Mouse (Mus musculus) hindbrain, embryonic 12.5 days (tissue): Measurements from ENCODE around the gene Ccdc36. TPM values are rescaled to one million over a fixed set of nuclear protein-coding genes. Genes with fewer than 3 reads are reported as not detected.

Experiments
- ATAC-seq: fragments of 200-750 bp; cut with Nextera tagmentation; 2 replicates; pipeline ENCODE4 v1.8.0; 2017; ENCODE audit warnings: moderate TSS enrichment; ENCODE audit not compliant: low FRiP score
- H3K27ac ChIP-seq: fragments of 300-500 bp; sonication (generic); 2 replicates; pipeline ENCODE4 v1.5.1; 2016; ENCODE audit warnings: mild to moderate bottlenecking
- H3K27me3 ChIP-seq: fragments of 300-500 bp; sonication (generic); 2 replicates; pipeline ENCODE4 v1.6.1; 2016; ENCODE audit warnings: mild to moderate bottlenecking
- H3K36me3 ChIP-seq: fragments of 300-500 bp; sonication (generic); 2 replicates; pipeline ENCODE4 v1.6.1; 2016; ENCODE audit warnings: mild to moderate bottlenecking
- H3K4me1 ChIP-seq: fragments of 300-500 bp; sonication (generic); 2 replicates; pipeline ENCODE4 v1.6.1; 2016
- H3K4me2 ChIP-seq: fragments of 300-500 bp; sonication (generic); replicated peaks from 2 replicates; pipeline ENCODE4 v1.6.1; 2016; ENCODE audit warnings: mild to moderate bottlenecking
- H3K4me3 ChIP-seq: fragments of 300-500 bp; sonication (generic); 2 replicates; pipeline ENCODE4 v1.5.1; 2016; ENCODE audit warnings: mild to moderate bottlenecking
- H3K9ac ChIP-seq: fragments of 300-500 bp; sonication (generic); 2 replicates; pipeline ENCODE4 v1.6.1; 2016; ENCODE audit warnings: mild to moderate bottlenecking, moderate library complexity
- H3K9me3 ChIP-seq: fragments of 300-500 bp; sonication (generic); replicated peaks from 2 replicates; pipeline ENCODE4 v1.6.1; 2016; ENCODE audit warnings: mild to moderate bottlenecking
- WGBS: fragments of 180-500 bp; shearing (Covaris S2); methylation state at CpG from one replicate; pipeline ENCODE4 v1.1.7; 2016; 5-methylcytosine and 5-hydroxymethylcytosine counted together
- polyA plus RNA-seq: library from polyadenylated mRNA; unstranded; fragments of >200 nt; fragmentation: Nextera tagmentation; extraction: Ambion mirVana; gene quantifications from 2 replicates; pipeline ENCODE4 v1.2.1, GENCODE M21; 2016

The Ccdc36 gene
- polyA plus RNA-seq, 1 experiment from 2014 or later: 1.3 TPM

- no peak overlapping the region for H3K9ac ChIP-seq
- H3K9me3 ChIP-seq: no peaks in the 10 kb centered on the region
- no peak overlapping the region for H3K4me2 ChIP-seq
- no peaks in the 10 kb centered on the region for H3K36me3 ChIP-seq
- no peak overlapping the region for H3K27ac ChIP-seq
- H3K4me3 ChIP-seq: no peak overlapping the region
- 78% methylated on average over 5 of the region's 5 CpGs for WGBS
- ATAC-seq: no peak
- no peaks in the 10 kb centered on the region for H3K27me3 ChIP-seq
- 0 out of 2 replicates have a peak, but pooled peaks cover 4% of the 10 kb centered on the region for H3K4me1 ChIP-seq
Observed at GRCm38 (mm10) chr9:108440485-108440884, 12.2 kb upstream of the Ccdc36 start.

- H3K4me2 ChIP-seq: no peak overlapping the region
- H3K4me1 ChIP-seq: 0 out of 2 replicates have a peak, but pooled peaks cover 4% of the 10 kb centered on the region
- no peak overlapping the region for H3K27ac ChIP-seq
- H3K4me3 ChIP-seq: no peak overlapping the region
- no peaks in the 10 kb centered on the region for H3K27me3 ChIP-seq
- no peaks in the 10 kb centered on the region for H3K9me3 ChIP-seq
- WGBS: 83% methylated on average over 6 of the region's 6 CpGs
- no peaks in the 10 kb centered on the region for H3K36me3 ChIP-seq
- ATAC-seq: no peak
- H3K9ac ChIP-seq: no peak overlapping the region
Observed at GRCm38 (mm10) chr9:108439176-108439575, 10.9 kb upstream of the Ccdc36 start.

GRCm38 (mm10) chr9:108436182-108436581, 7.9 kb upstream of the Ccdc36 start, which contains the start of gene BC048562:
Gene BC048562 (plus strand): TSS chr9:108436482.
- H3K4me3 ChIP-seq: no peak within 1 kb of the TSS
- H3K9ac ChIP-seq: no peak within 1 kb of the TSS
- H3K27me3 ChIP-seq: no peaks in the 10 kb centered on the region
- H3K4me2 ChIP-seq: no peak within 1 kb of the TSS
- H3K27ac ChIP-seq: no peak within 1 kb of the TSS
- H3K36me3 ChIP-seq: no peaks in the 10 kb centered on the region
- H3K4me1 ChIP-seq: peaks cover 8% of the 10 kb centered on the region; the same call in 1 of the 2 replicates
- no peak for ATAC-seq
- 39% methylated on average over 3 of the region's 3 CpGs for WGBS
- no peaks in the 10 kb centered on the region for H3K9me3 ChIP-seq

- Histone ChIP-seq H3K36me3 (no peaks in the 10 kb centered on the region), H3K4me1 (peaks cover 6% of the 10 kb centered on the region; the same call in 1 of the 2 replicates), H3K27ac (no peak overlapping the region), H3K4me2 (peak overlapping the region; percentile 44), H3K9me3 (no peaks in the 10 kb centered on the region), H3K9ac (no peak overlapping the region), H3K4me3 (0 out of 2 replicates have a peak overlapping the region, but pooled peaks have one; percentile 0), H3K27me3 (no peaks in the 10 kb centered on the region)
- 53% methylated on average over 32 of the region's 32 CpGs for WGBS
- 0 out of 2 replicates have a peak, but pooled peaks have one; percentile 19 for ATAC-seq
Observed at GRCm38 (mm10) chr9:108431431-108432067, 3.3 kb upstream of the Ccdc36 start.

GRCm38 (mm10) chr9:108412221-108412620, 16.1 kb downstream of the Ccdc36 start:
- Histone ChIP-seq H3K4me2 (no peak overlapping the region), H3K9ac (no peak overlapping the region), H3K4me3 (no peak overlapping the region), H3K27ac (no peak overlapping the region), H3K9me3 (no peaks in the 10 kb centered on the region), H3K27me3 (no peaks in the 10 kb centered on the region), H3K4me1 (no peaks in the 10 kb centered on the region), H3K36me3 (no peaks in the 10 kb centered on the region)
- no peak for ATAC-seq
- WGBS: 93% methylated on average over 1 of the region's 1 CpGs

GRCm38 (mm10) chr9:108411381-108411942, 16.8 kb downstream of the Ccdc36 start:
- H3K4me3 ChIP-seq: no peak overlapping the region
- no peak overlapping the region for H3K4me2 ChIP-seq
- H3K27ac ChIP-seq: no peak overlapping the region
- no peak overlapping the region for H3K9ac ChIP-seq
- H3K4me1 ChIP-seq: no peaks in the 10 kb centered on the region
- WGBS: 81% methylated on average over 9 of the region's 9 CpGs
- no peaks in the 10 kb centered on the region for H3K27me3 ChIP-seq
- H3K9me3 ChIP-seq: no peaks in the 10 kb centered on the region
- ATAC-seq: no peak
- H3K36me3 ChIP-seq: no peaks in the 10 kb centered on the region

GRCm38 (mm10) chr9:108409535-108409934, 18.7 kb downstream of the Ccdc36 start:
- Histone ChIP-seq H3K36me3 (no peaks in the 10 kb centered on the region), H3K4me3 (no peak overlapping the region), H3K9me3 (no peaks in the 10 kb centered on the region), H3K27me3 (no peaks in the 10 kb centered on the region), H3K27ac (no peak overlapping the region), H3K4me2 (no peak overlapping the region), H3K9ac (no peak overlapping the region), H3K4me1 (no peaks in the 10 kb centered on the region)
- no peak for ATAC-seq
- 93% methylated on average over 4 of the region's 4 CpGs for WGBS

GRCm38 (mm10) chr9:108404451-108404850, 23.8 kb downstream of the Ccdc36 start:
- Histone ChIP-seq H3K4me1 (peaks cover 4% of the 10 kb centered on the region; the same call in 1 of the 2 replicates), H3K27me3 (no peaks in the 10 kb centered on the region), H3K4me2 (no peak overlapping the region), H3K27ac (no peak overlapping the region), H3K9ac (no peak overlapping the region), H3K36me3 (no peaks in the 10 kb centered on the region), H3K4me3 (no peak overlapping the region), H3K9me3 (no peaks in the 10 kb centered on the region)
- WGBS: 84% methylated on average over 8 of the region's 8 CpGs
- ATAC-seq: no peak

- 86% methylated on average over 4 of the region's 4 CpGs for WGBS
- H3K9ac ChIP-seq: no peak overlapping the region
- H3K4me1 ChIP-seq: peaks cover 4% of the 10 kb centered on the region; the same call in 1 of the 2 replicates
Observed at GRCm38 (mm10) chr9:108403081-108403480, 25.2 kb downstream of the Ccdc36 start.

GRCm38 (mm10) chr9:108401186-108401960, 26.9 kb downstream of the Ccdc36 start:
- WGBS: 49% methylated on average over 7 of the region's 7 CpGs
- Histone ChIP-seq H3K27me3 (no peaks in the 10 kb centered on the region), H3K9me3 (no peaks in the 10 kb centered on the region), H3K4me3 (no peak overlapping the region), H3K4me1 (peaks cover 4% of the 10 kb centered on the region; the same call in 1 of the 2 replicates), H3K27ac (no peak overlapping the region), H3K4me2 (no peak overlapping the region), H3K36me3 (no peaks in the 10 kb centered on the region), H3K9ac (no peak overlapping the region)
- no peak for ATAC-seq

More at GRCm38 (mm10) chr9:108403081-108403480, 25.2 kb downstream of the Ccdc36 start:
- Histone ChIP-seq H3K4me3 (no peak overlapping the region), H3K9me3 (no peaks in the 10 kb centered on the region), H3K27me3 (no peaks in the 10 kb centered on the region), H3K27ac (no peak overlapping the region), H3K4me2 (no peak overlapping the region), H3K36me3 (no peaks in the 10 kb centered on the region)
- no peak for ATAC-seq

- H3K4me2 ChIP-seq: no peak overlapping the region
- H3K4me1 ChIP-seq: peaks cover 4% of the 10 kb centered on the region; the same call in 1 of the 2 replicates
- WGBS: 90% methylated on average over 3 of the region's 3 CpGs
- no peak overlapping the region for H3K27ac ChIP-seq
- no peak for ATAC-seq
- H3K9me3 ChIP-seq: no peaks in the 10 kb centered on the region
- no peaks in the 10 kb centered on the region for H3K27me3 ChIP-seq
- H3K36me3 ChIP-seq: peaks cover 6% of the 10 kb centered on the region
- no peak overlapping the region for H3K4me3 ChIP-seq
- H3K9ac ChIP-seq: no peak overlapping the region
Observed at GRCm38 (mm10) chr9:108398324-108398723, 30.0 kb downstream of the Ccdc36 start.

- no peak for ATAC-seq
- H3K4me2 ChIP-seq: no peak overlapping the region
- H3K27ac ChIP-seq: no peak overlapping the region
- H3K27me3 ChIP-seq: no peaks in the 10 kb centered on the region
- H3K36me3 ChIP-seq: peaks cover 34% of the 10 kb centered on the region
- H3K4me3 ChIP-seq: no peak overlapping the region
- no peaks in the 10 kb centered on the region for H3K4me1 ChIP-seq
- 96% methylated on average over 1 of the region's 1 CpGs for WGBS
- no peaks in the 10 kb centered on the region for H3K9me3 ChIP-seq
- H3K9ac ChIP-seq: no peak overlapping the region
Observed at GRCm38 (mm10) chr9:108395427-108395826, 32.9 kb downstream of the Ccdc36 start.
